Mouse (Mus musculus) heart, adult 2 months (tissue): ENCODE data around the gene Calm2.
A peak's percentile ranks its signal among the peaks of the same experiment; 100 is the strongest.

Source experiments
- CTCF ChIP-seq: fragments of 200-600 bp; IDR thresholded peaks from 2 replicates; pipeline ENCODE4 v1.8.1; 2022; ENCODE audit warnings: antibody characterized with exemption, mild to moderate bottlenecking, moderate library complexity
- EP300 ChIP-seq: fragments of 200-500 bp; IDR thresholded peaks from 2 replicates; pipeline ENCODE4 v1.6.1; 2011; ENCODE audit warnings: low read depth, low read length, control low read depth; ENCODE audit not compliant: insufficient read depth

DNA sequence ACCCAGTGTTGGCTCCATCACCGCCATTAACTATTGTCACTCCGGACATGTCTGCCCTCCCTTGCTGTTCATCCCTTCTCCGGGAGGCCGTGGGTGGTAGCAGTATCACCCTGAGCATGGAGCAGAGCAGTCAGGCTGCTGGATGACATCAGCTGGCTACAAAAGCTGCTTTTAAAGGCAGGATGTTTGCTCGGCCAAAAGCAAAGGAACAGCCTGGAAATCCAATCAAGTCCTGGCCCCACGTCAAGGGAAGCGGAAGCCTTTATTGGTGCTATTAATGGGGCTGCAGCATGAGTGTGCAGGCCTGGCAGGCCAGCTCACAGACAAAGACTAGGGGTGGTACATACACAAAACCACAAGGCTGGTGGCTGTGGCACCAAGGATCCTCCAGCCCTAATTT, 55.5 kb downstream of the Calm2 start:
- TF ChIP-seq CTCF (0 out of 2 replicates have a peak, but pooled peaks have one; percentile 2), EP300 (peak; percentile 97)
